Mouse (Mus musculus) liver, embryonic 13.5 days (tissue): ENCODE measurements around the gene Phf7. TPM values are rescaled to one million over a fixed set of nuclear protein-coding genes. Genes with fewer than 3 reads are reported as not detected.

Source experiments
- ATAC-seq: fragments of 200-750 bp; cut with Nextera tagmentation; 2 replicates; pipeline ENCODE4 v1.8.0; 2017; ENCODE audit warnings: low read depth, mild to moderate bottlenecking, moderate number of reproducible peaks, moderate library complexity
- DNase-seq: peaks from one replicate; pipeline ENCODE4 v3.0.0; 2022
- H3K27ac ChIP-seq: fragments of 300-500 bp; sonication (generic); 2 replicates; pipeline ENCODE4 v1.5.1; 2015; ENCODE audit warnings: moderate library complexity, mild to moderate bottlenecking, inconsistent platforms
- H3K27me3 ChIP-seq: fragments of 300-500 bp; sonication (generic); 2 replicates; pipeline ENCODE4 v1.6.1; 2015; ENCODE audit warnings: mild to moderate bottlenecking, inconsistent platforms
- H3K36me3 ChIP-seq: fragments of 300-500 bp; sonication (generic); 2 replicates; pipeline ENCODE4 v1.6.1; 2015; ENCODE audit warnings: mild to moderate bottlenecking, inconsistent platforms
- H3K4me1 ChIP-seq: fragments of 300-500 bp; sonication (generic); replicated peaks from 2 replicates; pipeline ENCODE4 v1.6.1; 2015; ENCODE audit warnings: inconsistent platforms
- H3K4me2 ChIP-seq: fragments of 300-500 bp; sonication (generic); 2 replicates; pipeline ENCODE4 v1.6.1; 2015; ENCODE audit warnings: inconsistent platforms, mild to moderate bottlenecking, moderate library complexity
- H3K4me3 ChIP-seq: fragments of 300-500 bp; sonication (generic); replicated peaks from 2 replicates; pipeline ENCODE4 v1.5.1; 2015; ENCODE audit warnings: mild to moderate bottlenecking, inconsistent platforms
- H3K9ac ChIP-seq: fragments of 300-500 bp; sonication (generic); 2 replicates; pipeline ENCODE4 v1.6.1; 2015; ENCODE audit warnings: mild to moderate bottlenecking, inconsistent platforms
- H3K9me3 ChIP-seq: fragments of 300-500 bp; sonication (generic); replicated peaks from 2 replicates; pipeline ENCODE4 v1.6.1; 2016; ENCODE audit warnings: inconsistent platforms
- WGBS: fragments of 180-500 bp; shearing (Covaris S2); methylation state at CpG from one replicate; pipeline ENCODE4 v1.1.7; 2015; ENCODE audit not compliant: insufficient replicate concordance; 5-methylcytosine and 5-hydroxymethylcytosine counted together
- polyA plus RNA-seq: library from polyadenylated mRNA; unstranded; fragments of >200 nt; fragmentation: Nextera tagmentation; extraction: Ambion mirVana; gene quantifications from 2 replicates; pipeline ENCODE4 v1.2.1, GENCODE M21; 2015

Phf7 gene
- polyA plus RNA-seq, 1 experiment from 2014 or later: 8.6 TPM

DNA sequence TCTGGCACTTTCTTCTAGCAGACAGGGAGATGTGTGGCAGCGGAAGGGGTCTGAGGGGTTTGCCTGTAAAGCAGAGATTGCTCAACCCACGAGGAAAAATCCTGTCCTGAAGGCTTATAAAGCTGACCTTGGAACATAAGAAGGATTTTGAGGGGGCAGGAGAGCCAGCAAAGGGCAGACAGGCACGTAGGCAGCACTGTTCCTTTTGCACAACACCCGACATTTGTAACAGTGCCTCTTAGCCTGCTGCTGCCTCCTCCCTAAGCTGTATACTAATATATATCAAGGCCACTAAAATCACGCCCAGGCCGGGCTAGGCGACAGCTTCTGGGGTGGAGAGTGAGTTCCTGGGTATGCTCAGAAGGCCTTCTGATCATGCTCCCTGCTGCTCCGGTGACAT, 20.7 kb downstream of the Phf7 start:
- H3K36me3 ChIP-seq: no peaks in the 10 kb centered on the region
- no peak overlapping the region for H3K9ac ChIP-seq
- WGBS: 52% methylated on average over 8 of the region's 8 CpGs
- no peak overlapping the region for H3K27ac ChIP-seq
- H3K27me3 ChIP-seq: peaks cover 22% of the 10 kb centered on the region
- H3K9me3 ChIP-seq: no peaks in the 10 kb centered on the region
- no peak for DNase-seq
- peaks cover 24% of the 10 kb centered on the region for H3K4me1 ChIP-seq
- ATAC-seq: no peak
- no peak overlapping the region for H3K4me3 ChIP-seq
- no peak overlapping the region for H3K4me2 ChIP-seq

DNA sequence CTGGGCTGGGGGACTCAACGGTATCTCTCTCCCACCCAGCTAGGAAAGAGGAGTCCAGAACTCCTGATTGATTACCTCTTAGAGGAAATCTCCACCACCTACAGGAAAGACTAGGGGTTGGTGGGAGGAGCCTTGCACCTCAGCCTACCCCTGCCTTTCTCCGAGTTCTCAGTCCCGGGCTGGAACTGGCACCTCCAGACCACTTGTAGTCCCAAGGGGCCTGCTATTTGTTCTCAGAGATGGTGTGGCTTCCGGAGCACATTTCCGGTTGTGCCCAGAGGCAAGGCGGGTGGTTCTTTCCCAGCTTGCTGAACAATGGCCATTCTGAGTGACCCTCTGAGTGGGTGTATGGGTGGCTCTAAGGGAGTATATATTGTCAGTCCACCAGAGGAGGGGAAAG, 22.9 kb downstream of the Phf7 start:
- peaks cover 18% of the 10 kb centered on the region; the same call in 1 of the 2 replicates for H3K4me1 ChIP-seq
- no peak overlapping the region for H3K9ac ChIP-seq
- no peak overlapping the region for H3K4me3 ChIP-seq
- H3K27ac ChIP-seq: 0 out of 2 replicates have a peak overlapping the region, but pooled peaks have one; percentile 20
- DNase-seq (no peak), ATAC-seq (no peak)
- H3K36me3 ChIP-seq: no peaks in the 10 kb centered on the region
- WGBS: 16% methylated on average over 6 of the region's 6 CpGs
- no peaks in the 10 kb centered on the region for H3K9me3 ChIP-seq
- no peak overlapping the region for H3K4me2 ChIP-seq
- H3K27me3 ChIP-seq: peaks cover 22% of the 10 kb centered on the region

DNA sequence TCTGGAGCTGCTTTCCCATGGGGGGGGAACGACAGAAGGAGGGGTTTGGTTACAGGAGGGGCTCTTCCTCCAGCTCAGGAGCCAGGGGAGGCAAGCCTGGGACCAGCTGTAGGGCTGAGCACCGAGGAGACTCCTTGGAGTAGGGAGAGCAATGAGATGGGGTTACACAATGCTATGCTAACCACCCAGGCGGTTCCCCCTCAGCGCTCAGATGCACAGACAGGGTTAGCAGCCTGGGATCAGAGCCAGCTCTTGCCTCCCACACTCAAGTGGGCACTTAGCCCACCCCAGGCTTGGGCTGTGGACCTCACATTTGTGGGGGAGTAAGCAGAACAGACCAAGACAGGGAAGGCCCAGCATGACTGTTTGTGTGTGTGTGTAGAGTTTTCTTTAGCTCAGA, 24.1 kb downstream of the Phf7 start:
- no peak overlapping the region for H3K9ac ChIP-seq
- no peaks in the 10 kb centered on the region for H3K9me3 ChIP-seq
- no peak overlapping the region for H3K4me2 ChIP-seq
- H3K4me1 ChIP-seq: peaks cover 11% of the 10 kb centered on the region; the same call in 1 of the 2 replicates
- peaks cover 10% of the 10 kb centered on the region for H3K27me3 ChIP-seq
- no peak for ATAC-seq
- no peak for DNase-seq
- 70% methylated on average over 4 of the region's 4 CpGs for WGBS
- no peak overlapping the region for H3K4me3 ChIP-seq
- H3K36me3 ChIP-seq: no peaks in the 10 kb centered on the region
- no peak overlapping the region for H3K27ac ChIP-seq

DNA sequence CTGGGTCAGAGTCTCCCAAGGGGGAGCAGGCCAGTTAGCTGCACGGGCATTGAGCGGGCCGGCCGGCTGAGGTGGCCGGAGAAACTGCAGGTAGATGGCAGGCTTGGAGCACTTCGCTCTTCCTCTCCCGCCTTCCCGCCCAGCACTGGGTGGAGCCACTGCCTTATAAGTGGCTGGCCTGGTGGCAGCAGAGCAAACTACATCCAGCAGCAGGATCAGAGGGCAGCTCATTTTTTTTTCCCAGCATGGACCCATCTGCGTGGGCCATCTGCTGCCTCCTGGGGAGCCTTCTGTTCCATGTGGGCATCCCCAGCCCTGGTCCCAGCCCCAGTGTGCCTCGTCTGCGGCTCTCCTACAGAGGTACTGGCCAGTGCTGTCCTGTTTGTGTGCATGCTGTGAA, 33.5 kb downstream of the Phf7 start, which contains the start of gene Sema3g:
TSS of gene Sema3g (plus strand) at position 195 of the 400 bp plus-strand sequence.
- H3K4me1 ChIP-seq: peaks cover 22% of the 10 kb centered on the region
- no peaks in the 10 kb centered on the region for H3K9me3 ChIP-seq
- ATAC-seq: peak; percentile 64
- no peak for DNase-seq
- H3K9ac ChIP-seq: peak within 1 kb of the TSS; percentile 5; the same call in 1 of the 2 replicates
- H3K27me3 ChIP-seq: peaks cover 6% of the 10 kb centered on the region; the same call in 1 of the 2 replicates
- WGBS: 8% methylated on average over 11 of the region's 11 CpGs
- H3K36me3 ChIP-seq: no peaks in the 10 kb centered on the region
- H3K4me3 ChIP-seq: no peak within 1 kb of the TSS
- 0 out of 2 replicates have a peak within 1 kb of the TSS, but pooled peaks have one; percentile 2 for H3K4me2 ChIP-seq
- H3K27ac ChIP-seq: no peak within 1 kb of the TSS

DNA sequence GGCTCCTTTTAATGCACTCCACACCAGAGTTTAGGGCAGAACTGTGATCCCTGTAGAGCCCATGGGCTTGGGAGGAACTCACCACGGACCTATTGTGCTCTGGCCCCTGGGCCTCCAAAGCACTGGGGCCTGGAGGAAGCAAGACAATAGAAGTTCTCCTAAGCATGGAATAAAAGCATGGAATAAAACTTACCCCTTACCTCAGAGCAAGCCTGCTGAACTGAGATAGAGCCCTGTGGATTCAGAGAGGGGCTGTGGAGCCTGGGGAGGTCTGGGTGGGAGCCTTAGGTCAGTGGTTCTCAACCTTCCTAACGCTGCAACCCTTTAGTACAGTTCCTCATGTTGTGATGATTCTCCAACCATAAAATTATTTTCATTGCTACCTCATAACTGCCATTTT, 34.3 kb downstream of the Phf7 start, which contains the start of gene Nisch:
TSS of gene Nisch (minus strand) at position 101 of the 400 bp plus-strand sequence.
- 56% methylated on average over 2 of the region's 2 CpGs for WGBS
- no peak within 1 kb of the TSS for H3K4me3 ChIP-seq
- 0 out of 2 replicates have a peak within 1 kb of the TSS, but pooled peaks have one; percentile 2 for H3K4me2 ChIP-seq
- H3K4me1 ChIP-seq: peaks cover 28% of the 10 kb centered on the region
- peaks cover 6% of the 10 kb centered on the region; the same call in 1 of the 2 replicates for H3K27me3 ChIP-seq
- no peaks in the 10 kb centered on the region for H3K9me3 ChIP-seq
- H3K9ac ChIP-seq: peak within 1 kb of the TSS; percentile 5; the same call in 1 of the 2 replicates
- ATAC-seq: no peak
- DNase-seq: no peak
- no peak within 1 kb of the TSS for H3K27ac ChIP-seq
- no peaks in the 10 kb centered on the region for H3K36me3 ChIP-seq

DNA sequence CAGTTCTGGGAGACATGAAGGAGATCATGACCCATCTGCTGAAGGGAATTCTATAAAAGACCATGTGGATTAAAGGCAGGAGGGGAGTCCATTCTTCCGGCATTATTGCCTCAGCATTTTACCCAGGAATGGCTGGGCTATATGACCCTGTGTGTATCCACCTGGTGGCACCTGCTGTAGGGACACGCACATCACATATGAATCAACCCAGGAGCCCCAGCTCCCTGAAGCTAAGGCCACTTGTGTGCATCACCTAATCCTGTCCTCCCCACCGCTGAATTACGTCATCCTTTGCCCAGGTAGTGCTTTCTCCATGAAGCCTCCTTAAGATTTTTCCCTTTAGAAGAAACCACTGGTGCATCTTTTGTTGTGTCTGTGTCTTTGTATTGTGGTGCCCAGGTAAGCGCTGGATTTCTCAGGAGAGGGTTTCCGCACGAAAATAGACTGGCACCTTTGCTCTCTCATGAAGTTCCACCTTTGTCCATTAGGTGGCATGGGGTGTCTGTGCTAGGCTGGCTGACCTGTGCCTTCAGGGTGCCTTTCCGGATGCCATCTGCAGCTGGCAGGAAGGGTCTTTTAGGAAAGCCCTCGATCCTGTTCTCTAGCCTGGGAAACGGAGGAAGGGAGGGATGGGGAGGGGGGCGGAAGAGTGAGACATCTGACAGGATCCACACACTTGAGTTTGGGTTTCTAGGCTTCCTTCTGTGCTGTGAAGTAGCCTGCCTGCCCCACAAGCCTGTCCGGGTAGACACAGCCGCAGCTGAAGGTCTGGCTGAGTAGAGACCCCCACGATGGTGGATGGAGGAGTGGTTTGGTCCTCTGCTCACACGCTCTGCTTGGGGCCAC, 35.7 kb downstream of the Phf7 start:
- WGBS: 26% methylated on average over 15 of the region's 15 CpGs
- Histone ChIP-seq H3K4me3 (no peak overlapping the region), H3K9ac (no peak overlapping the region), H3K27ac (no peak overlapping the region), H3K9me3 (no peaks in the 10 kb centered on the region), H3K27me3 (peaks cover 6% of the 10 kb centered on the region; the same call in 1 of the 2 replicates), H3K4me2 (no peak overlapping the region), H3K36me3 (no peaks in the 10 kb centered on the region), H3K4me1 (peaks cover 37% of the 10 kb centered on the region)
- ATAC-seq (0 out of 2 replicates have a peak, but pooled peaks have one; percentile 14), DNase-seq (peak; percentile 44)

DNA sequence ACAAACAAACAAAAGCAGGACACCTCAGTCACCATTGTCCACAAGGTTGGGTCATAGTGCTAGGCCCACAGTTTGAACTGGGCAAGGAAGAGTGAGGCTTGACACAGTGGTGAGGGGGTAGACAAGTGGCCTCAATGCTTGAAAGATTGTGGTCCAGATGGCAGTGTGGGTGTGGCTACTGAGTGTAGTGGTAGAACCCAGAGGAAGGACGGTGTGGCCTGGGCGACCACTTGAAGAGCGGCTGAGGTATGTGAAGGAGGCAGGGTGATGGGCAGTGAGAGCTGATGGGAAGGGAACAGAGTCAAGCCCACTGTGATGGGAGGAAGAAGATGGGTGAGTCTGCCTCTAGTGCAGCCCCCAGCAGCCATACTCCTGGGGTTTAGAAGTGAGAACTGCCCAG, 36.4 kb downstream of the Phf7 start:
- Histone ChIP-seq H3K9ac (no peak overlapping the region), H3K4me2 (no peak overlapping the region), H3K36me3 (no peaks in the 10 kb centered on the region), H3K27me3 (0 out of 2 replicates have a peak, but pooled peaks cover 6% of the 10 kb centered on the region), H3K4me3 (no peak overlapping the region), H3K4me1 (peaks cover 38% of the 10 kb centered on the region), H3K9me3 (no peaks in the 10 kb centered on the region), H3K27ac (no peak overlapping the region)
- ATAC-seq (peak; percentile 15; the same call in 1 of the 2 replicates), DNase-seq (no peak)
- 42% methylated on average over 3 of the region's 3 CpGs for WGBS

DNA sequence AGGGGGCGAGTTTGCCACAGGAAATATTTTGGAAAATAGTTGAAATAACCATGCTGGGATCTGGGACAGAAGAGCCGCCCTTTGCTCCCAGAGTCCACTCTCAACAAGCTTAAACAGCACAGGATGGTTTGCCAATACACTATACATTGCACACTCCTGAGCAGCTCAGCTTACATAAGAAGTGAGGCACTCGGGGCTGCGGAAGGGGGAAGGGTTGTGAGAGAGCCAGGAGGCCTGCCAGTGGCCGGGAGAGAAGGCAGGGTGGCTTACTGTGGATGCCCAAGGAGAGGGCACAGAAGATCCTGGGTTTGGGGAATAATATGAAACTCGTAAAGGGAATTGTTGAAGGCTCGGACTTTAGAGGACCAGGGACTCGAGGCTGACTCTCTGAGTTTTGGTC, 37.2 kb downstream of the Phf7 start:
- no peak overlapping the region for H3K4me3 ChIP-seq
- no peaks in the 10 kb centered on the region for H3K36me3 ChIP-seq
- ATAC-seq (peak; percentile 21; the same call in 1 of the 2 replicates), DNase-seq (no peak)
- no peak overlapping the region for H3K4me2 ChIP-seq
- WGBS: 51% methylated on average over 8 of the region's 8 CpGs
- peaks cover 46% of the 10 kb centered on the region for H3K4me1 ChIP-seq
- no peak overlapping the region; the same call in 1 of the 2 replicates for H3K27ac ChIP-seq
- no peaks in the 10 kb centered on the region for H3K9me3 ChIP-seq
- 0 out of 2 replicates have a peak, but pooled peaks cover 6% of the 10 kb centered on the region for H3K27me3 ChIP-seq
- no peak overlapping the region for H3K9ac ChIP-seq

DNA sequence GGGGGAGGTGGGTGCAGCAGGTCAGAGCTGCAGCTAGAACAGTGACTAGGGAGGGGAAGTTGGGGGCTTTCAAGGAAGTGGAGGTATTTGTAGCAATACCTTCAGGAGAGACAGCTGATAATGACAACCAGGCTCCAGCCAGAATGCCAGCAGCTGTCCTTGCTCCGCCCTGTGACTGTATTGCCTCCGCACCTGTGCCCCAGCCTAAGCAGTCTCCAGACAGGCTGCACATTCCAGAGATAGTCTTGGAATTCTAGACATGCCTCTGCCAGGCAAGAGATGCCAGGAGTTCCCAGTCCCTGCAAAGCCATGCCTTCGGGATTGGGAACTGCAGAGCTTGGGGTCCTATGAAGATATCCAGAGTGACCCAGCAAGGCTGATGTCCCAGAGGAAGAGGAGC, 38.6 kb downstream of the Phf7 start:
- Histone ChIP-seq H3K27ac (no peak overlapping the region), H3K27me3 (0 out of 2 replicates have a peak, but pooled peaks cover 3% of the 10 kb centered on the region), H3K4me2 (no peak overlapping the region), H3K4me1 (peaks cover 51% of the 10 kb centered on the region), H3K9me3 (no peaks in the 10 kb centered on the region), H3K4me3 (no peak overlapping the region), H3K9ac (no peak overlapping the region), H3K36me3 (no peaks in the 10 kb centered on the region)
- no peak for ATAC-seq
- 82% methylated on average over 3 of the region's 3 CpGs for WGBS
- no peak for DNase-seq

DNA sequence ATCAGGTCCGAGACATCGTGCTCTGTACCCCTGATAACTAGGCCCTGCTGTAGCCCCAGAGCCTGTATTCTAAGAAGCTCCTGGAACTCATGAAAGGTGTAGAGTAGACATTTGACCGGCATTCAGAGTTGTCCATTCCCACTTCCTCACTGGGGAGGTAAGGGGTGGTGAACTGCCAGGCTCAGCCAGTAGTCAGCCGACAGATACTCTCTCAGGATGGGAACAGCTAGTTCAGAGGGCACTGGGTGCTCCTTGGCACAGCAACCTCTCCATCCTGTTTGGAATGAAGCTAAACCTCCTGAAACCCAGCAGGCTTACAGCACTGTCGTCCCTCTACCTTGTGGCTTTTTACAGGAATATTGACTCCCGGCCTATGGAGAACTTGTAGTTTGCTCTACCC, 39.3 kb downstream of the Phf7 start:
- Histone ChIP-seq H3K27me3 (0 out of 2 replicates have a peak, but pooled peaks cover 3% of the 10 kb centered on the region), H3K36me3 (no peaks in the 10 kb centered on the region), H3K9ac (no peak overlapping the region), H3K27ac (no peak overlapping the region), H3K4me3 (no peak overlapping the region), H3K9me3 (no peaks in the 10 kb centered on the region), H3K4me2 (no peak overlapping the region), H3K4me1 (peaks cover 58% of the 10 kb centered on the region)
- 66% methylated on average over 6 of the region's 6 CpGs for WGBS
- ATAC-seq (no peak), DNase-seq (no peak)

DNA sequence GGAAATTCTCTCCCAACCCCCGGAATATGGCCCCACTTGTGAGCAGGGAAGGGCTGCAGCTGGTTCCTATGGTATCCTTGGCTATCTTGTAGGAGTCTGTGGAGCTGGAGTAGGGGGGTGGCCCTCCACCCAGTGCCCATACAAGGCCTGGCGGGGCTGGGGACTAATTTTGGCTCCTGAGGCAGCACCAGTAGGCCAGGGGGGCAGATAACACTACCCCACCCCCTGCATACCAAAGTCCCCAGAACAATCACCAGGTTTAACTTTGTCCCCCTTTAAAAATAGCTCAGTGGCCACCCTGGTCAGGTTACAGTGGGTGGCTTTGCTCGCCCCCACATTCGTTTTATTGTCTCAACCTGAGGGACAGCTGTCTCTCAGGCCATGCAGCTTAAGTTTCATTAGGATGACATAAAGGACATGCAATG, 42.0 kb downstream of the Phf7 start:
- DNase-seq (no peak), ATAC-seq (no peak)
- H3K27ac ChIP-seq: no peak overlapping the region
- 57% methylated on average over 4 of the region's 4 CpGs for WGBS
- H3K9ac ChIP-seq: no peak overlapping the region
- no peak overlapping the region for H3K4me3 ChIP-seq
- H3K9me3 ChIP-seq: no peaks in the 10 kb centered on the region
- H3K36me3 ChIP-seq: peaks cover 7% of the 10 kb centered on the region
- H3K4me2 ChIP-seq: 0 out of 2 replicates have a peak overlapping the region, but pooled peaks have one; percentile 3
- H3K27me3 ChIP-seq: no peaks in the 10 kb centered on the region
- H3K4me1 ChIP-seq: peaks cover 65% of the 10 kb centered on the region
